Mouse (Mus musculus) adrenal gland, adult 18-20 months (tissue): Measurements from ENCODE around the gene Bad. TPM values are rescaled to one million over a fixed set of nuclear protein-coding genes. Genes with fewer than 3 reads are reported as not detected.
A peak's percentile ranks its signal among the peaks of the same experiment; 100 is the strongest.
"Not testable (repeated sequence)": the region's sequence is repeated elsewhere in the genome, so short reads cannot be mapped to it uniquely, and the experiment has no call there.

Experiments
- DNase-seq, 2 experiments: peaks; one replicate each; pipeline ENCODE4 v3.0.0; 2021 to 2022; ENCODE audit warnings: low spot score in 2 of 2
- long read RNA-seq, 2 experiments: library from polyadenylated mRNA; stranded (forward); transcript quantifications; one replicate each; pipeline ENCODE4 v2.0.0; 2021
- total RNA-seq, 2 experiments: library from RNA; stranded (reverse); gene quantifications; 1 replicate in 1 of 2; 2 replicates in 1 of 2; pipeline ENCODE4 v1.2.3; 2021

The Bad gene
- total RNA-seq = 10 to 100 TPM; 45.5 to 46.0 TPM
- long read RNA-seq, experiment 1, transcript Bad-202 (4 exons, 990 nt) = major isoform, 11 of 19 reads
- long read RNA-seq, experiment 1, partial matches to known transcripts = 2 of 19 reads
- long read RNA-seq, experiment 1, other reads (novel, unspliced or antisense) = 2 of 19 reads
- long read RNA-seq, experiment 2, transcript Bad-201 (4 exons, 1,452 nt) = minor isoform, 11 of 66 reads
- long read RNA-seq, experiment 2, transcript Bad-202 (4 exons, 990 nt) = major isoform, 42 of 66 reads
- long read RNA-seq, experiment 2, partial matches to known transcripts = 8 of 66 reads
- long read RNA-seq, experiment 2, other reads (novel, unspliced or antisense) = 4 of 66 reads

- DNase-seq = peak; percentile 96
Measured at GRCm38 (mm10) chr19:6941372-6942248, at the start of gene Bad. TSS of gene Bad (plus strand) at chr19:6941861.

DNA sequence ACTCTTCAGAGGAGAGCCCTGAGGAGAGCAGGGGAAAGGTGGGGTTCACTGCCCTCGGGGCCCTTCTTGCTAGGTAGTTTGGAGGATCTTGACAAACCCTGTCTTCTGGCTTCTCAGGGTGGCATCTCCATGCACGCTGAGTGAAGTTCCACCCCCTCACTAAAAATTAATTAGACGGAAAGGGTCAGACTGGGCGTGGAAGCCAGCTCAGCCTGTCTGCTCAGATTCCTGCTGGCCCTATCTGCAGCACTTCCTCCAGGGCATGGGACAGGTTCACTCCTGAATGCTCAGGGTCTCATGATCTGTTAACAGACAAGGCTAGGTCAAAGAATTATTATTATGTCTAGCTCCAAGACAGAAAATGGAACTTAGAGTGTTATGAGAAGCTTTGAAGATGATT lies 49.1 kb upstream of the Bad start:
- no peak for DNase-seq

GRCm38 (mm10) chr19:6893731-6894451 lies 47.8 kb upstream of the Bad start:
- DNase-seq = no peak

DNA sequence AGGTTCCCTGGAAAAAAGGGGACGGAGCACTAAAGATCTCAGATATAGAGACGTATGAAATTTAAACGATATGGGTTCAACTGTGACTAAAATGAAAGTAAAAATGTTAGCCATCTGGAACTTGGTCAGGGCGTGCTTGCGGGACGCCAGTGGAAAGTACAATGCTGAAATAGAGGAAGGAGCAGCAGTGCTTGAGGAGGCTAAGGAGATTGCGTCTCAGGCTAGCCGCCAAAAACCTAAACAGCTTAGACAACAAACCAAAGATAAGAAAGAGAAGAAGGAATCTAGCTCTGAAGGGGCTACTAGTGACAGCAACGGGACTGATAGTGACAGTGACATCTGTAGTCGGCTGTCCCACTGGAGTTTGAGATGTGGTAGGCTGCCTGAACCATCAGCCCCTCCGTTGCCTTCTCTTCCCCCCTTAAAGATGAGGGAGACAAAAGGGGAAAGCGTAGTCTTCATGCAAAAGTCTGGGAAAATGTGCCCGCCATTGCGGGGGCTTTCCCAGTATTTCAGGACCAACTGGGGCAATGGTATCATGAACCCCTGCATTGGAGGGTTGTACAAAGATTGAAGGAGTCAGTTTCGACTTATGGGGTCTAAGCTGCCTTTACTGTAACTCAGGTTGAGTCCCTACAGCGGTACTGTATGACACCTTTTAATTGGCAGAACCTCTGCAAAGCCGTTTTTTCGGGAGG lies 45.9 kb upstream of the Bad start:
- not testable (repeated sequence) for DNase-seq

- DNase-seq = no peak
Measured at GRCm38 (mm10) chr19:6899641-6900040, 42.0 kb upstream of the Bad start.

- DNase-seq = no peak
Measured at GRCm38 (mm10) chr19:6903031-6903430, 38.6 kb upstream of the Bad start.

DNA sequence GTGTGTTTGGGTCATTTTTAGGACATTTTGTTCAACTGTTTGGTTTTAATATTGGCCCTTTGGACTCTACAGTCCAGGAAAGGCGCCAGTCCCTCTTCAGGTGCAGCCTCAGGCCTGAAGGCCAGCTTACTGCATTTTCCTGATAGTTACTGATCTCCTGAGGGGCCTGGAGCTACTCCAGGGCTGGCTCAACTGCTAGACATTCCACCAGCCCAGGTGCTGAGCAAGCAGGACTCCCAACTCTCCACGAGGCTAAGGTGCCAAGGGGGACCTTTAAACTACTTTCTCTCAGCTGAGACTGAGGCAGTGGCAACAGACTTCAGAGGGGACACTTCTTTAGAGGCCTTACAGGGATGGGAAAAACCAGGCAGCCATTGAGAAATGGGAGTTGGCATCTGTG lies 36.8 kb upstream of the Bad start:
- DNase-seq = no peak

DNA sequence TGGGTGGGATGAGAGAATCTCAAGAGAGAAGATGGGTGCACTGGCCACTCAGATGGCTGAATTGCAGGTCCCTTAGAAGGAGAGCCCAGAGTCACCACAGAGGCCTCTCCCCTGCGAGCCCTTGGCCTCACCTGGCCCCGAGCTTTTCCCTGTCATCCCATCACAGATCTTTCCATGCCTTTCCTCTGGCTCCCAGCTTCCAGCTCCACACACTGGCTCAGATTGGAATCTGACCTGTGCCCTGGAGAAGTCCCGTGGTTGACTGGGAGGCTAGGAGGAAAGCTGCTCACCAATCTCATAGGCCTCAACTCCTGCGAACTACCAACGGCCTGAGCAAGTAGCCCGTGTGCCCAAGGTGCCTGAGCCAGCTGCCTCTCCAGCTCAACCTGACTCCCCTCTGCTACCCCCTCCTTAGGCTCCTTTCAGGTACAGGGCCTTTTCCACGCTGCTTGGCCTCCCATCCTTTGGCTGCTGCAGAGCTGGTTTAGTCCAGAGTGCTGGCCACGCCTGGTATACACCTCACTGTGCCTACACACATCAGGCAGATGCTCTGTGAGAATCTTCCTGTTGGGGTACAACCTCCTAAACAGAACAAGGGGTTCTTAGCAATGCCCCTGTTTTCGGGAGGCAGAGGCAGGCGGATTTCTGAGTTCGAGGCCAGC lies 36.0 kb upstream of the Bad start:
- no peak for DNase-seq

DNA sequence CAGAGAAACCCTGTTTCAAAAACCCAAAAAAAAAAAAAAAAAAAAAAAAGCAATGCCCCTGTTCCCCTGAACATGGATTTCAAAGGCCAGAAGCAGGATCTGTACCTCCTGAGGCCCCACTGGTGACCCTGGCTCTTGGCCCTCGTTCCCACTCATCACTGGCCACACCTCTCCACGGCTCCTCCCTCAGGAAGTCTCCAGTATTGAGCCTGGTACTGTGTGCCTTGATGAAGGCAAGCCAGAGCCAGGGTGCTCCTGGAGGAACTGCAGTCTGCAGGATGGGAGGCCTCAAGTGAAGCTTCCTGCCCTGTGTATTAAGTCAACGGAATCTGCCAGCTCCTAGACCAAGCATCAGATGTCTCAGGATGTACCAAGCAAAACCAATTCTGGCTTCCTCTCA lies 35.5 kb upstream of the Bad start:
- DNase-seq = no peak

DNA sequence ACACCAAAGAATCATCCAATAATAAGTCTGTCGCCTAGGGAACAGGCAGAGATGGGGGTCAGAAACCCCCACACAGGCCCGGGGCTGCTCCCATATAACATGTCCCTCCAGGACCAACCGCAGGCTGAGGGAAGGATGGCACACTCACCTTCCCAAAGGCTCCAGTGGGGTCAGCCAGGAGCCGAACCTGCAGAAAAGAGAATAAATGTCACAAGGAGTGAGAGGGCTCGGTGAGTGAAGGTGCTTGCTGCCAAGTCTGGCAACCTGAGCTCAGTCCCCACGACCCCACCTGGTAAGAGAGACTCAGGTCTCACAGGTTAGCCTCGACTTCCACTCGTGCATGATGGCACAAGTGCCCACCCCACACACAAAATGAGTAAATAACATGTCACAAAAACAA lies 34.6 kb upstream of the Bad start:
- DNase-seq = peak in 1 of 2 experiments; percentile 15

- no peak for DNase-seq
Measured at GRCm38 (mm10) chr19:6907811-6908540, 33.7 kb upstream of the Bad start.

- DNase-seq = no peak
Measured at GRCm38 (mm10) chr19:6909021-6909420, 32.6 kb upstream of the Bad start.

DNA sequence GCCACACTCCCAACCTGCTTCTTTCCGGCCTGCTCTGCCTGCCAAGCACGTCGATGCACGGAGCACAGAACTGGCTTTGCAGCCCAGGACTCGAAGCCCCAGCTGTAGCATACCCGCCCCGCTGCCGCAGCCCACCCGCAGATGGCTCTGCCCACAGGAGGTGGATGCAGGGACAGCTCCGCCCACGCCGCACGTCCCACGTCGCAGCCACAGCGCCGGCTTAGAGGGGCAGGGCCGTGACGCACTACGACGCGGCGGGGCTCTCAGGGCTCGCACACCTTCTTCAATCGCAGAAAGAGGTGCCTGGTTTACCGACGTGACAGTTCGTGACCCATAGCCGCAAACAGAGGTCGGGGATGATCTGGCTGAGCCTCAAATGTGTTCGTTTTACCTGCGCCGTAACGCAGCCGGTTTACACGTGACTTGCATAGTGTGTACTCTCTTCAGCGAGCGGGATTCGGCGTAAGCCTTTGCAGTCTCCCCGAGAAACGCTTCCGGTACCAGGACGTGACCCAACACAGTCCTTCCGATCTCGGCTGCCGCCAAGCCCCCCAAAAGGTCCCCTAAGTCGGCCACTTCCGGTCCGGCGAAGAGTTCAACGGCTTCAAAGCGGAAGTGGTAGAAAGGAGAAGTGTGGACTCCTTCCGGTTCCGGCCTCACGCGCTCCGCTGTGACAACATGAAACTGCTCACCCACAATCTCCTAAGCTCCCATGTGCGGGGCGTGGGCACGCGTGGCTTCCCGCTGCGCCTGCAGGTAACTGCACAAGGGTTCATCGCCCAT lies 32.0 kb upstream of the Bad start, which contains the start of the genes Trmt112 and Prdx5:
Gene Trmt112 (plus strand): TSS at position 192 of the 783 bp plus-strand sequence.
Gene Prdx5 (minus strand): TSS at position 600 of the 783 bp plus-strand sequence.
- DNase-seq = peak; percentile 80 to 82

- peak; percentile 53 to 54 for DNase-seq
Measured at GRCm38 (mm10) chr19:6910306-6910705, 31.4 kb upstream of the Bad start.

GRCm38 (mm10) chr19:6911101-6912074 lies 30.3 kb upstream of the Bad start:
- DNase-seq = no peak

GRCm38 (mm10) chr19:6912205-6912970 lies 29.3 kb upstream of the Bad start:
- DNase-seq = no peak

DNA sequence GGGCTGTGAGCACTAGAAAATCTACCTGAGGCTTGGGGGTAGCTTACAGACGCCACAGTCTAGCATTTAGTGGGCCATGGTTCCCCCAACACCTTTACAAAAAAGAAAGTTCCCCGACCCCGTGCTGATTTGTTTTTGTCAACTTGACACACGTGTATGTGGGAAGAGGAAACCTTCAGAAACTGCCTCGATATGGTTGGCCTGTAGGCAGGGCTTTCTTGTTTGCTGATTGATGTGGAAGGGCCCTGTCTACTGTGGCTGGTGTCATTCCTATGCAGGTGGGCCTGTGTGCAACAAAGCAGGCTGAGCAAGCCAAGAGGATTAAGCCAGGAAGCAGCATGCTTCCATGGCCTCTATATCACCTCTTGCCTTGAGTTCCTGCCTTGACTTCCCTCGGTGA lies 28.6 kb upstream of the Bad start:
- no peak for DNase-seq
